Mouse (Mus musculus) liver, embryonic 12.5 days (tissue): Measurements from ENCODE around the gene Smarcd3. TPM values are rescaled to one million over a fixed set of nuclear protein-coding genes. Genes with fewer than 3 reads are reported as not detected.
A peak's percentile ranks its signal among the peaks of the same experiment; 100 is the strongest.

ENCODE experiments used
- ATAC-seq: fragments of 200-750 bp; cut with Nextera tagmentation; 2 replicates; pipeline ENCODE4 v1.8.0; 2017; ENCODE audit warnings: moderate number of reproducible peaks, mild to moderate bottlenecking, moderate library complexity
- H3K27ac ChIP-seq: fragments of 300-500 bp; sonication (generic); 2 replicates; pipeline ENCODE4 v1.5.1; 2016; ENCODE audit warnings: mild to moderate bottlenecking
- H3K27me3 ChIP-seq: fragments of 300-500 bp; sonication (generic); replicated peaks from 2 replicates; pipeline ENCODE4 v1.6.1; 2016; ENCODE audit warnings: mild to moderate bottlenecking, moderate library complexity
- H3K36me3 ChIP-seq: fragments of 300-500 bp; sonication (generic); 2 replicates; pipeline ENCODE4 v1.6.1; 2016; ENCODE audit warnings: mild to moderate bottlenecking, moderate library complexity
- H3K4me1 ChIP-seq: fragments of 300-500 bp; sonication (generic); 2 replicates; pipeline ENCODE4 v1.6.1; 2016
- H3K4me2 ChIP-seq: fragments of 300-500 bp; sonication (generic); 2 replicates; pipeline ENCODE4 v1.6.1; 2016; ENCODE audit warnings: mild to moderate bottlenecking, moderate library complexity
- H3K4me3 ChIP-seq: fragments of 300-500 bp; sonication (generic); 2 replicates; pipeline ENCODE4 v1.5.1; 2016; ENCODE audit warnings: mild to moderate bottlenecking, moderate library complexity
- H3K9ac ChIP-seq: fragments of 300-500 bp; sonication (generic); 2 replicates; pipeline ENCODE4 v1.6.1; 2016; ENCODE audit warnings: mild to moderate bottlenecking, moderate library complexity
- H3K9me3 ChIP-seq: fragments of 300-500 bp; sonication (generic); replicated peaks from 2 replicates; pipeline ENCODE4 v1.6.1; 2016; ENCODE audit warnings: mild to moderate bottlenecking, moderate library complexity
- WGBS: fragments of 180-500 bp; shearing (Covaris S2); methylation state at CpG from one replicate; pipeline ENCODE4 v1.1.7; 2016; ENCODE audit not compliant: insufficient replicate concordance; 5-methylcytosine and 5-hydroxymethylcytosine counted together
- polyA plus RNA-seq: library from polyadenylated mRNA; unstranded; fragments of >200 nt; fragmentation: Nextera tagmentation; extraction: Ambion mirVana; gene quantifications from 2 replicates; pipeline ENCODE4 v1.2.1, GENCODE M21; 2016

The Smarcd3 gene
- polyA plus RNA-seq, 1 experiment from 2014 or later, result 5.8 TPM

- no peak overlapping the region for H3K4me2 ChIP-seq
- H3K27me3 ChIP-seq, result peaks cover 7% of the 10 kb centered on the region; the same call in 1 of the 2 replicates
- 73% methylated on average over 6 of the region's 6 CpGs for WGBS
- no peak overlapping the region for H3K27ac ChIP-seq
- H3K9ac ChIP-seq, result no peak overlapping the region
- H3K4me1 ChIP-seq, result no peaks in the 10 kb centered on the region
- H3K36me3 ChIP-seq, result no peaks in the 10 kb centered on the region
- H3K9me3 ChIP-seq, result no peaks in the 10 kb centered on the region
- ATAC-seq, result no peak
- no peak overlapping the region for H3K4me3 ChIP-seq
These were observed 14.9 kb upstream of the Smarcd3 start for GRCm38 (mm10) chr5:24639081-24639480.

- ATAC-seq, result no peak
- H3K4me3 ChIP-seq, result no peak overlapping the region
- WGBS, result 32% methylated on average over 6 of the region's 6 CpGs
- no peak overlapping the region for H3K27ac ChIP-seq
- H3K36me3 ChIP-seq, result no peaks in the 10 kb centered on the region
- peaks cover 7% of the 10 kb centered on the region; the same call in 1 of the 2 replicates for H3K27me3 ChIP-seq
- no peaks in the 10 kb centered on the region for H3K4me1 ChIP-seq
- no peak overlapping the region for H3K4me2 ChIP-seq
- H3K9ac ChIP-seq, result no peak overlapping the region
- H3K9me3 ChIP-seq, result no peaks in the 10 kb centered on the region
These were observed 13.9 kb upstream of the Smarcd3 start for GRCm38 (mm10) chr5:24638131-24638530.

DNA sequence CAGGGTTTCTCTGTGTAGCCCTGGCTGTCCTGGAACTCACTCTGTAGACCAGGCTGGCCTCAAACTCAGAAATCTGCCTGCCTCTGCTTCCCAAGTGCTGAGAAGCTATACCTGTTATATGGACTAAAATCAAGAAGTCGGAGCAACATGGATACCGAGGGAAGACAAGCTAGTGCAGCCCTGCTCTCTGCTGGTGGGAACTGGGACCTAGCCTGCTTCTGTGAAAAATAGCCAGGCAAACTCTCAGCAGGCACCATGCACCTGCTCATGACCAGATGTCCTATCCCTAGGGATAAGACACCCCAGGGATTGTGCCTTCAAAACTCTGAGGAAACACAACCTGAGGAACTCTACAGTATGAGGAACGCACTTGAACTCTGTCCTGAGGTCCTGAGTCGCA is 12.8 kb upstream of the Smarcd3 start:
- Histone ChIP-seq H3K9me3 (no peaks in the 10 kb centered on the region), H3K36me3 (no peaks in the 10 kb centered on the region), H3K4me2 (no peak overlapping the region), H3K27ac (no peak overlapping the region), H3K4me1 (no peaks in the 10 kb centered on the region), H3K9ac (no peak overlapping the region), H3K27me3 (peaks cover 7% of the 10 kb centered on the region), H3K4me3 (no peak overlapping the region)
- ATAC-seq, result no peak
- 73% methylated on average over 4 of the region's 4 CpGs for WGBS

GRCm38 (mm10) chr5:24635526-24636141 is 11.4 kb upstream of the Smarcd3 start:
- no peaks in the 10 kb centered on the region for H3K36me3 ChIP-seq
- H3K9me3 ChIP-seq, result no peaks in the 10 kb centered on the region
- peaks cover 11% of the 10 kb centered on the region for H3K27me3 ChIP-seq
- no peak for ATAC-seq
- H3K4me1 ChIP-seq, result no peaks in the 10 kb centered on the region
- H3K27ac ChIP-seq, result no peak overlapping the region
- H3K9ac ChIP-seq, result no peak overlapping the region
- WGBS, result 60% methylated on average over 6 of the region's 6 CpGs
- H3K4me2 ChIP-seq, result no peak overlapping the region
- no peak overlapping the region for H3K4me3 ChIP-seq

DNA sequence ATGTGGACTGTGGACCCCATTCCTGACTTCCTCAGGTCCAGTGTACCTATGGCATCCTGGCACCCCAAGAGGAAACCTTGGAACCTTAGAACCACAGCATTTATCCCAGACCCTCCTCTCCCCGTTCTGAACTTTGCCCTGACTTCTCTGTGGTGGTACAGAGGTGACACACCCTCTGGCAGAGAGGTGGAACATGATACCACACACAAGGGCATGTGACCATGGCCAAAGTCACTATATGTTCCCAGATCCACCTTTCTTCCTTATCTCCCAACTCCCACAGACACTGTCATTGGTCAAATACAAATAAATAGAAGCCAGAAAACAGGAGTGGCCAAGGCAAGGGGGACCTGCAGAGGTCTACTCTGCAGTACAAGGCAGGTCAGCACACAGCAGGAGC is 10.9 kb upstream of the Smarcd3 start:
- no peak overlapping the region for H3K9ac ChIP-seq
- ATAC-seq, result no peak
- H3K27me3 ChIP-seq, result peaks cover 14% of the 10 kb centered on the region
- no peak overlapping the region for H3K4me2 ChIP-seq
- H3K9me3 ChIP-seq, result no peaks in the 10 kb centered on the region
- no peaks in the 10 kb centered on the region for H3K36me3 ChIP-seq
- no peak overlapping the region for H3K4me3 ChIP-seq
- WGBS, result 32% methylated on average over 1 of the region's 1 CpGs
- H3K4me1 ChIP-seq, result no peaks in the 10 kb centered on the region
- H3K27ac ChIP-seq, result no peak overlapping the region

DNA sequence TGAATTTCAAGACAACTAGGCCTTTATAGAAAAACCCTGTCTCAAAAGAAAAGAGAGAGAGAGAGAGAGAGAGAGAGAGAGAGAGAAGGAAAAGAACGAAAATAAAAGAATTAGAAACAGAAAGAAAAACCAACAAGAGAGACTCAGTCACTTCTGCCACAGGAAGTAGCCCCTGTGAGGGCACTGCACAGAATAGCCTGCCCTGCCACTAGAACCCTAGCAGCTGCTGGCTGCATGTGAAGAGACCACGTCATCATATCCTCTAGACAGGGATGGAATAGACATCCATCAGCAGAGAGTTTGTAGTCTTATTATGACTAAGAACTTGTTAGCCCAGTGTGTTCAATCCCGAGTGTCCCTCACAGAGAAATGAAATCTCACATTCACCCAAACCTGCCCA is 5.5 kb upstream of the Smarcd3 start:
- 45% methylated on average over 3 of the region's 3 CpGs for WGBS
- no peak overlapping the region for H3K4me2 ChIP-seq
- no peaks in the 10 kb centered on the region for H3K36me3 ChIP-seq
- no peak for ATAC-seq
- H3K9me3 ChIP-seq, result no peaks in the 10 kb centered on the region
- H3K4me1 ChIP-seq, result no peaks in the 10 kb centered on the region
- H3K27me3 ChIP-seq, result peaks cover 24% of the 10 kb centered on the region
- H3K9ac ChIP-seq, result no peak overlapping the region
- H3K4me3 ChIP-seq, result no peak overlapping the region
- H3K27ac ChIP-seq, result no peak overlapping the region

DNA sequence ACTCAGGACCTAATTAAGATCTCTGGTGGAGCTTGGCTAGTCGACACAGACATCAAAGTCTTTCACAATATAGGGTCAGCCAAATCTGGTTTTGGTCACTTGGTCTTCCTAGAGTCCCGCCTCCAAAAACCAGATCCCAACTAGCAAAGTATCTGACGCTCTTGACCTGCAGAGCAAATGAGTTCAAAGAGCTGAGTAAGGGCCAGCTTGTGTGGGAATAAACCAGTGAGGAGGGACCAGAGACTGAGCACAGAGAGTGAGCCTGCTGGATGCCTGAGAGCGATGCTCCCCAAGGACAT is 560 bp upstream of the Smarcd3 start:
- H3K9me3 ChIP-seq, result no peaks in the 10 kb centered on the region
- peaks cover 64% of the 10 kb centered on the region for H3K27me3 ChIP-seq
- no peak overlapping the region for H3K9ac ChIP-seq
- H3K36me3 ChIP-seq, result no peaks in the 10 kb centered on the region
- H3K4me3 ChIP-seq, result no peak overlapping the region
- H3K27ac ChIP-seq, result no peak overlapping the region
- 36% methylated on average over 4 of the region's 4 CpGs for WGBS
- no peak for ATAC-seq
- no peak overlapping the region for H3K4me2 ChIP-seq
- peaks cover 6% of the 10 kb centered on the region; the same call in 1 of the 2 replicates for H3K4me1 ChIP-seq

- H3K9ac ChIP-seq, result no peak overlapping the region
- WGBS, result 33% methylated on average over 8 of the region's 8 CpGs
- H3K27ac ChIP-seq, result no peak overlapping the region
- H3K36me3 ChIP-seq, result no peaks in the 10 kb centered on the region
- peak overlapping the region; percentile 58; the same call in 1 of the 2 replicates for H3K4me2 ChIP-seq
- H3K9me3 ChIP-seq, result no peaks in the 10 kb centered on the region
- H3K27me3 ChIP-seq, result peaks cover 70% of the 10 kb centered on the region
- no peak overlapping the region for H3K4me3 ChIP-seq
- peaks cover 6% of the 10 kb centered on the region; the same call in 1 of the 2 replicates for H3K4me1 ChIP-seq
- ATAC-seq, result no peak
These were observed 898 bp downstream of the Smarcd3 start for GRCm38 (mm10) chr5:24623041-24623985.

- Histone ChIP-seq H3K4me1 (peaks cover 6% of the 10 kb centered on the region; the same call in 1 of the 2 replicates), H3K4me3 (no peak overlapping the region), H3K9me3 (no peaks in the 10 kb centered on the region), H3K27me3 (peaks cover 70% of the 10 kb centered on the region), H3K9ac (no peak overlapping the region), H3K36me3 (no peaks in the 10 kb centered on the region), H3K4me2 (no peak overlapping the region), H3K27ac (no peak overlapping the region)
- ATAC-seq, result no peak
- 62% methylated on average over 7 of the region's 7 CpGs for WGBS
These were observed 1.7 kb downstream of the Smarcd3 start for GRCm38 (mm10) chr5:24622386-24623040.

- ATAC-seq, result no peak
These were observed 3.6 kb downstream of the Smarcd3 start for GRCm38 (mm10) chr5:24620626-24621025.

DNA sequence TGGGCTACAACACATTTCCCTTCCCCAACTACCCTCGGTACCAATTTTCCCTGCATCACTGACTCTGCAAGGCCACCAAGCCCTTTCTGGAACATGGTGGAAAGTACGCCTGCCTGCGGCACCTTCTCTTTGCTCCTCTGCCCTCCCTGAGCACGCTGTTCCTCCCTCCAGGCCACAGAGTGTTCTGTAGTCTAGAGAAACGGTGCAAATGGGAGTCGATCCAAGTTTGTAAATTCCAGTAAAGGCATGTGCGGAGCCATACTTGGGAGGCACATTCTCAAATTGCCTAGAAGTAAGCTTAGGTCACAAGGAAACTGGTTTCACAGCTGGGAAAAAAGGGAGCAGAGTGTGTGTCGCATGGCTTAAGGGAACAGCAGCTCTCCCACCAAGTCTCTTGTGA is 4.1 kb downstream of the Smarcd3 start:
- 62% methylated on average over 8 of the region's 8 CpGs for WGBS
- ATAC-seq, result no peak

More at GRCm38 (mm10) chr5:24620626-24621025, 3.6 kb downstream of the Smarcd3 start:
- WGBS, result 62% methylated on average over 8 of the region's 8 CpGs
- no peak overlapping the region for H3K9ac ChIP-seq
- peaks cover 70% of the 10 kb centered on the region for H3K27me3 ChIP-seq
- H3K36me3 ChIP-seq, result no peaks in the 10 kb centered on the region
- H3K4me2 ChIP-seq, result no peak overlapping the region
- H3K4me3 ChIP-seq, result no peak overlapping the region
- peaks cover 6% of the 10 kb centered on the region; the same call in 1 of the 2 replicates for H3K4me1 ChIP-seq
- H3K9me3 ChIP-seq, result no peaks in the 10 kb centered on the region
- no peak overlapping the region for H3K27ac ChIP-seq

GRCm38 (mm10) chr5:24618921-24619320 is 5.3 kb downstream of the Smarcd3 start:
- 57% methylated on average over 3 of the region's 3 CpGs for WGBS

More for the DNA sequence above, 4.1 kb downstream of the Smarcd3 start:
- H3K27ac ChIP-seq, result no peak overlapping the region
- peaks cover 6% of the 10 kb centered on the region; the same call in 1 of the 2 replicates for H3K4me1 ChIP-seq
- H3K4me2 ChIP-seq, result no peak overlapping the region
- H3K36me3 ChIP-seq, result no peaks in the 10 kb centered on the region
- H3K9ac ChIP-seq, result no peak overlapping the region
- no peak overlapping the region for H3K4me3 ChIP-seq
- peaks cover 71% of the 10 kb centered on the region for H3K27me3 ChIP-seq
- H3K9me3 ChIP-seq, result no peaks in the 10 kb centered on the region

More at GRCm38 (mm10) chr5:24618921-24619320, 5.3 kb downstream of the Smarcd3 start:
- Histone ChIP-seq H3K27ac (no peak overlapping the region), H3K9me3 (no peaks in the 10 kb centered on the region), H3K4me3 (no peak overlapping the region), H3K36me3 (no peaks in the 10 kb centered on the region), H3K4me2 (no peak overlapping the region), H3K9ac (no peak overlapping the region), H3K4me1 (peaks cover 3% of the 10 kb centered on the region; the same call in 1 of the 2 replicates), H3K27me3 (peaks cover 65% of the 10 kb centered on the region)
- ATAC-seq, result no peak
